Mouse (Mus musculus): ENCODE data around the gene Gpr55. TPM values are rescaled to one million over a fixed set of nuclear protein-coding genes. Genes with fewer than 3 reads are reported as not detected.
A peak's percentile ranks its signal among the peaks of the same experiment; 100 is the strongest.

Gpr55 gene
- polyA plus RNA-seq, 1 experiment from 2014 or later = 0.21 TPM

DNA sequence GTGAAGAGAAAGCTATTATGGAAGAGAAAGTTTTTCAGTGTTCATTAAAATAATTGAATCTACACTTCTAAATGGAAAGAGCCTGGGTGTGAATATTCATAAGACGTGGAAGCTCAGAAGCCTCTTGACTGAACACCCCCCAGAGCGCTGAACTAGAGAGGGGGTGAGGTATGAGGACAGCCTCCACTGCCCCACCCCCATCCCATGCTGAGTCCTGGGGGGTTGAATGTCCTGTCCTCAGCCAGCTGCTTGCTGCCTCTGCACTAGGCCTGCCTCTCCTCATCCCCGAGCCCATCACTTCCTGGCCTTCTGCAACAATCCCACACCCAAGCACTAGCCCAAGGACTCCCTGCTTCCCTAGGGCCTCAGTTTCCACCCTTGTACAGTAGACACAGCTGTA lies 5.0 kb upstream of the Gpr55 start:
- H3K4me2 ChIP-seq (ENCODE audit: low read length) = no peak overlapping the region
- H3K9me3 ChIP-seq (ENCODE audit: control insufficient read depth, low read length) = no peaks in the 10 kb centered on the region
- H3K4me3 ChIP-seq (ENCODE audit: low read length) = no peak overlapping the region
- H3K27me3 ChIP-seq (replicated peaks; ENCODE audit: control insufficient read depth, insufficient read depth, low read length) = no peaks in the 10 kb centered on the region
- H3K9ac ChIP-seq (ENCODE audit: low read depth, low read length) = no peak overlapping the region
- no peaks in the 10 kb centered on the region for H3K36me3 ChIP-seq (ENCODE audit: control insufficient read depth, insufficient read depth, low read length)
- H3K4me1 ChIP-seq (ENCODE audit: control insufficient read depth, insufficient read depth, low read depth, low read length) = no peaks in the 10 kb centered on the region
- ATAC-seq = no peak
- H3K27ac ChIP-seq (ENCODE audit: low read depth, low read length) = no peak overlapping the region
- 72% methylated on average over 3 of the region's 3 CpGs for WGBS

DNA sequence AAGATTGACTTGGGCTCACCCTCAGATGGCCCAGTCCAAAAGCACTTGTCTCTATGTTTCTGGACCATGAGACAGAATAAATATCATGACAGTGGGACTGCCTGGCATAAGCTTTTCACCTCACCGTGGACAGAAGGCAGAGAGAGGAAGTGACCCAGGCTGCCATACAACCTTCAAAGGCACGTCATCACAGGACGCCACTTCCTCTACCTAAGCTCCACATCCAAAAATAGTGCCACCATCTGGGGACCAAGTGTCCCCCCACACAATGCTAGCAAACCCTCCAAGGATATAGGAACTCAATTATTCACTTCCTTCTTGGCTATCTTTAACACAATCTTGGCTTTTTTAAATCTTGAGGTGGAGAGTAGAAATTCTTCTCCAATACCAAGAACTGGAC lies 1.3 kb upstream of the Gpr55 start:
- WGBS = 85% methylated on average over 3 of the region's 3 CpGs
- Histone ChIP-seq H3K4me2 (ENCODE audit: low read length) (no peak overlapping the region), H3K9me3 (ENCODE audit: control insufficient read depth, low read length) (no peaks in the 10 kb centered on the region), H3K4me3 (ENCODE audit: low read length) (no peak overlapping the region), H3K27ac (ENCODE audit: low read depth, low read length) (no peak overlapping the region), H3K9ac (ENCODE audit: low read depth, low read length) (no peak overlapping the region), H3K36me3 (ENCODE audit: control insufficient read depth, insufficient read depth, low read length) (no peaks in the 10 kb centered on the region), H3K4me1 (ENCODE audit: control insufficient read depth, insufficient read depth, low read depth, low read length) (0 out of 2 replicates have a peak, but pooled peaks cover 2% of the 10 kb centered on the region), H3K27me3 (replicated peaks; ENCODE audit: control insufficient read depth, insufficient read depth, low read length) (no peaks in the 10 kb centered on the region)
- ATAC-seq = no peak

DNA sequence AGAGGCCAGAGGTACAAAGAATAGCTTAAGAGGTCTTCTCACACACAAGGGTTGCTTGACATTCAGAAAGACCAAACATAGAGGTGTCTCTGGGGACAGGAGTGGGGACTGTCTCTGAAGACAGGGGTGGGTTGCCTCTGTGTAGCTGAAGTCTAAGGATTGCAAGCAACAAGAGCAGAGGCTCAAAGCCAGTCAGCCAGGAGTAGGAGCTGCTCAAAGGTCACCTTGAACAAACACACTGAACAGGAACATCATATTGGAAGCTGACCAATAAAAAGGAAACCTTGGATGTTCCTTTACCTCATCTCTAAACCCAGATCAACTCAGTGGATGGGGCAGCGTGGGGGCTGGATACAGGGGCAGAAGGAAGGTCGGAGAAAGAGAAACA lies 924 bp downstream of the Gpr55 start:
- Histone ChIP-seq H3K9me3 (ENCODE audit: control insufficient read depth, low read length) (no peaks in the 10 kb centered on the region), H3K9ac (ENCODE audit: low read depth, low read length) (no peak overlapping the region), H3K4me3 (ENCODE audit: low read length) (no peak overlapping the region), H3K27ac (ENCODE audit: low read depth, low read length) (no peak overlapping the region), H3K4me1 (ENCODE audit: control insufficient read depth, insufficient read depth, low read depth, low read length) (0 out of 2 replicates have a peak, but pooled peaks cover 2% of the 10 kb centered on the region), H3K36me3 (ENCODE audit: control insufficient read depth, insufficient read depth, low read length) (no peaks in the 10 kb centered on the region), H3K4me2 (ENCODE audit: low read length) (no peak overlapping the region), H3K27me3 (replicated peaks; ENCODE audit: control insufficient read depth, insufficient read depth, low read length) (no peaks in the 10 kb centered on the region)
- ATAC-seq = no peak
- WGBS = 81% methylated on average over 2 of the region's 2 CpGs

DNA sequence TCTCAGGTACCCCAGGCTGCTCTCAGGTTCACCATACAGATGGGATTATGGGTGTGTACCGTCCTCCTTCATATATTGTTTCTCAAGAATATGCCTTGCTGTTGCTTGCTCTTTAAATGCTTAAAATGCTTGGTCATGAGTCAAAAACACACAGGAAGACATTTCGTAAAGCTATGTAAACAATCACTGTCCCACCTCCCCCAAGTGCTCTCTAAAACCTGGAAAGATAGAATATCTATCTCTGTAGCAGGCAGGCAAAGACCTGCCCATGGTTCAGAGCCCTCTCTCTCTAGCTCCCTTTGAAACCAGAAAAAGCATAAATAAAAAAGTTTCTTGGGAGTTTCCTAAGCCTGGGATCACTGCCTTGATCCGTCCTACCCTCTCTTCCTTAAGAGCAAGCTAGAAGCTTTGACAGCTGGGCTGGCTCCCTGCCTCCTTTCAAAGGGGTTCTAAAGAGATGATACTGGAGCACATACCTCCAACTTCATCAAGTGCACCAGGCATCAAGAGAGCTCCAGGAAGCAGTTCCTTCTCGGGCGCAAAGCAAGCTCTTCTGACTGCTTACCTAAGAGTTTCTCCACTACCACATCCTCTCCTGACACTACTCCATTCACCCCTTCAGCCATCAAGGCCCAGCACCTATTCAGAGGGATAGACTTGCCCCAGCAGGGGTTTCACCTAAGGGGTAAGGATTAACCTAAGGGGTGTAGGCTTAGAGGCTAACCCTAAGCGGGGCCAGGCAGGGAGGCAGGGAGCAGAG lies 1.5 kb downstream of the Gpr55 start:
- Histone ChIP-seq H3K4me2 (ENCODE audit: low read length) (no peak overlapping the region), H3K36me3 (ENCODE audit: control insufficient read depth, insufficient read depth, low read length) (no peaks in the 10 kb centered on the region), H3K27me3 (replicated peaks; ENCODE audit: control insufficient read depth, insufficient read depth, low read length) (no peaks in the 10 kb centered on the region), H3K9ac (ENCODE audit: low read depth, low read length) (no peak overlapping the region), H3K9me3 (ENCODE audit: control insufficient read depth, low read length) (no peaks in the 10 kb centered on the region), H3K4me1 (ENCODE audit: control insufficient read depth, insufficient read depth, low read depth, low read length) (0 out of 2 replicates have a peak, but pooled peaks cover 2% of the 10 kb centered on the region), H3K4me3 (ENCODE audit: low read length) (no peak overlapping the region), H3K27ac (ENCODE audit: low read depth, low read length) (no peak overlapping the region)
- WGBS = 69% methylated on average over 6 of the region's 6 CpGs
- ATAC-seq = no peak

DNA sequence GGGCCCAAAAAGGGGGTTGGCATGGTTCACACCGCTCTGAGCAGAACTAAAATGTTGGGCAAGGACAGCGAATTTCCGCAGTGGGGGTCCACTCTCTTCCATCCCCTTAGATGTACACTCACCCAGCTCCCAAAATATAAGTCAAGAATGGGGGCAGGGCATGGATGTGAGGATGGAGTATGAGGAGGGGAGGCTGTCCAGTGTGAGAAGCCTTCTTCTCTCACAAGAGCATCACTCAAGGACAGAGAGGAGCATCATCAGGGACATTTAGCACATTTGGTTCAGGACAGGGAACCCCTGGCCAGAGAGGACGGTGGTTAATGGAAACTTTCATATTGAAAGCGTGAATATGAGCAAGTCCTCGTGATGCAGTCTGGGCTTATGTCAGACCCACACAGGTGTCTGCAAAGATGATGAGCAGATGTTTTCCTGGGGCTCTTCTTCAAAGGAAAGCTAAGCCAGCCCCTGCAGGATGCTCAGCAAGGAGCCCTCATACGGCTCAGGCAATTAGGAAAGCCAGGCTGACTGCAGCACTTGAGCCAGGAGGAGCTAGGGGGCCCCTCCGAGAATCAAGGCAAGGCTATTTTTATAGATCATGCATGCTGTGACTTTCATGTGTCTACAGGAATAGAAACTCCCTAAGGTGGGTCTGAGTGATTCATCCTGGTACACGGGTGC lies 2.7 kb downstream of the Gpr55 start:
- ATAC-seq = peak; percentile 52
- Histone ChIP-seq H3K4me2 (ENCODE audit: low read length) (no peak overlapping the region), H3K27me3 (replicated peaks; ENCODE audit: control insufficient read depth, insufficient read depth, low read length) (no peaks in the 10 kb centered on the region), H3K4me1 (ENCODE audit: control insufficient read depth, insufficient read depth, low read depth, low read length) (0 out of 2 replicates have a peak, but pooled peaks cover 2% of the 10 kb centered on the region), H3K36me3 (ENCODE audit: control insufficient read depth, insufficient read depth, low read length) (no peaks in the 10 kb centered on the region), H3K9me3 (ENCODE audit: control insufficient read depth, low read length) (no peaks in the 10 kb centered on the region), H3K9ac (ENCODE audit: low read depth, low read length) (no peak overlapping the region), H3K4me3 (ENCODE audit: low read length) (no peak overlapping the region), H3K27ac (ENCODE audit: low read depth, low read length) (no peak overlapping the region)
- 56% methylated on average over 9 of the region's 9 CpGs for WGBS

DNA sequence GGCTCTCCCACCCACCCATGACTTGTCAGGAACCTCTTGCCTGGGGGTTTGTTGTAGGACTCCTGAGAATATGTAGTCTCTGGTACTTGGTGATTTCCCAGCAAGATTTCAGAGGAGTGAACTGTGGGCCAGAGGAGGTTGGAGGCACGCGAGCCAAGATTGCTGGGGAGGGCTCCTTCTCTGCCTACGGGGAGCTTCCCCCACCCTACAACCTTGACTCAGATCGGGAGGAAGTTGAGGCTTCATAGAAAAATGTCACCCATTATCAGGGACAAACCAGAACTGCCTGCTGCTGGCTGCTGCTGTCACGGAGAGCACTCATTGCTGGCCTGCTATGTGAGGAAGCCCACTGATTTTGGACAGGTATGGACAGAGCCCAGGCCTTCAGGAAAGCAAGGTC lies 3.5 kb downstream of the Gpr55 start:
- no peak overlapping the region for H3K4me3 ChIP-seq (ENCODE audit: low read length)
- WGBS = 93% methylated on average over 5 of the region's 5 CpGs
- H3K9me3 ChIP-seq (ENCODE audit: control insufficient read depth, low read length) = no peaks in the 10 kb centered on the region
- no peak for ATAC-seq
- no peak overlapping the region for H3K4me2 ChIP-seq (ENCODE audit: low read length)
- no peaks in the 10 kb centered on the region for H3K27me3 ChIP-seq (replicated peaks; ENCODE audit: control insufficient read depth, insufficient read depth, low read length)
- H3K36me3 ChIP-seq (ENCODE audit: control insufficient read depth, insufficient read depth, low read length) = no peaks in the 10 kb centered on the region
- H3K27ac ChIP-seq (ENCODE audit: low read depth, low read length) = no peak overlapping the region
- 0 out of 2 replicates have a peak, but pooled peaks cover 2% of the 10 kb centered on the region for H3K4me1 ChIP-seq (ENCODE audit: control insufficient read depth, insufficient read depth, low read depth, low read length)
- H3K9ac ChIP-seq (ENCODE audit: low read depth, low read length) = no peak overlapping the region

DNA sequence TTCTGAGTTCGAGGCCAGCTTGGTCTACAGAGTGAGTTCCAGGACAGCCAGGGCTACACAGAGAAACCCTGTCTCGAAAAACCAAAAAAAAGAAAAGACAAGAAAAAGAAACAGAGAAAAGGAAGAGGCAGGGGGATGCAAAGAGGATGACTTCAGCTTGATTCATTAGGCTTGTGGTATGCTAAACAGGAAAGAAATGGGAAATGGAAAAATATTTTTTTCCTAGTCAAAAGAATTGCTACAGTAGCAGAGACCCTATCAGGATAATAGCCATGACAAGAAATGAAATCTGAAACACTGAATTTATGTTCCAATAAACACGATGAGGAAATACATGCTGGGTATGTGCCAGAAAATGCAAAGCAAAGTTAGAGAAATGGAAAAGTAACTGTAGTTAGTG lies 5.7 kb downstream of the Gpr55 start:
- no peak overlapping the region for H3K4me2 ChIP-seq (ENCODE audit: low read length)
- H3K27me3 ChIP-seq (replicated peaks; ENCODE audit: control insufficient read depth, insufficient read depth, low read length) = no peaks in the 10 kb centered on the region
- no peak overlapping the region for H3K27ac ChIP-seq (ENCODE audit: low read depth, low read length)
- 0 out of 2 replicates have a peak, but pooled peaks cover 2% of the 10 kb centered on the region for H3K4me1 ChIP-seq (ENCODE audit: control insufficient read depth, insufficient read depth, low read depth, low read length)
- 81% methylated on average over 3 of the region's 3 CpGs for WGBS
- H3K4me3 ChIP-seq (ENCODE audit: low read length) = no peak overlapping the region
- no peaks in the 10 kb centered on the region for H3K9me3 ChIP-seq (ENCODE audit: control insufficient read depth, low read length)
- ATAC-seq = no peak
- no peaks in the 10 kb centered on the region for H3K36me3 ChIP-seq (ENCODE audit: control insufficient read depth, insufficient read depth, low read length)
- no peak overlapping the region for H3K9ac ChIP-seq (ENCODE audit: low read depth, low read length)

DNA sequence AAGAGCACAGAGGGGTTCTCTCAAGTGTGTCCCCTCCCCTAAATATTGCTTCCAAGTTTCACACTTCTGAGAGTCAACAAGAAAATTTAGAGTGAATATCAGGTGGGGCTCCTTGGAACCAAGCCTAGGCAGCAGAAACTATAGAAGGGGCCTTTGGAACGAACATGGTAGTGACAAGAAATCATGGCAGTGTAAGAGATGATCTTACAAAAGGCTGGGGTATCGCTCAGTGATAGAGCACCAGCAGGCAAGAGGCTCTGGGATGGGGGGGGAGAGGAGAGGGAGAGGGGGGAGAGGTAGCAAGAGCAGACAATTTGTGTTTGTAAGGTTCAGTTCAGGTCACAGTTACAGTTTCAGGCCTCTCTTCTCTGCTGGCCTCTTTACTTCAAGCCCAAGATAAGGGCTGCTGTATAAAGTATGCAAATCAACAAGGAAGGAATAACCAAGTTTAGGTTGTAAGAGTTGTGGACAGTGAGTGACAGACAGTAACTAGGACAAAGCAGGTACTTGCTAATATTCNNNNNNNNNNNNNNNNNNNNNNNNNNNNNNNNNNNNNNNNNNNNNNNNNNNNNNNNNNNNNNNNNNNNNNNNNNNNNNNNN lies 11.6 kb downstream of the Gpr55 start:
- Histone ChIP-seq H3K36me3 (ENCODE audit: control insufficient read depth, insufficient read depth, low read length) (no peaks in the 10 kb centered on the region), H3K4me3 (ENCODE audit: low read length) (no peak overlapping the region), H3K9me3 (ENCODE audit: control insufficient read depth, low read length) (no peaks in the 10 kb centered on the region), H3K27me3 (replicated peaks; ENCODE audit: control insufficient read depth, insufficient read depth, low read length) (no peaks in the 10 kb centered on the region), H3K4me2 (ENCODE audit: low read length) (no peak overlapping the region), H3K27ac (ENCODE audit: low read depth, low read length) (no peak overlapping the region), H3K9ac (ENCODE audit: low read depth, low read length) (no peak overlapping the region), H3K4me1 (ENCODE audit: control insufficient read depth, insufficient read depth, low read depth, low read length) (no peaks in the 10 kb centered on the region)
- 84% methylated on average over 2 of the region's 2 CpGs for WGBS
- no peak for ATAC-seq

DNA sequence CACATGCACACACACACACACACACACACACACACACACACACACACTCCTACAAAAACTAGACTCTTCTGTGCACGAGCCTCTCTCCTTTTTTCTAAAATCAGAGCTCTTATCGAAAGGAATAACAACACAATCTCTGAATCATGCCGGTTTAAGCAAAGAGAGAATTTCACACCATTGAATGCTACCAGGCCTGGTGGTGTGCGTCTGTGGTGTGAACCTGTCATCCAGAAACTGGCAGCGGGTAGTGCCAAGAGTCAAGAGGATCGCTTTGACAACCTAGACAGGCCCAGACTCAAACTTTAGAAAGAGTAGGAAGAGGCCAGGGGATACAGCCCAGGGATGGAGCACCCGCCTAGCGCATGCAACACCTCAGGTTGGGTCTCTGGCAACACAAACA lies 18.5 kb downstream of the Gpr55 start:
- Histone ChIP-seq H3K4me2 (ENCODE audit: low read length) (no peak overlapping the region), H3K9me3 (ENCODE audit: control insufficient read depth, low read length) (no peaks in the 10 kb centered on the region), H3K27me3 (replicated peaks; ENCODE audit: control insufficient read depth, insufficient read depth, low read length) (no peaks in the 10 kb centered on the region), H3K27ac (ENCODE audit: low read depth, low read length) (no peak overlapping the region), H3K4me3 (ENCODE audit: low read length) (no peak overlapping the region), H3K36me3 (ENCODE audit: control insufficient read depth, insufficient read depth, low read length) (no peaks in the 10 kb centered on the region), H3K4me1 (ENCODE audit: control insufficient read depth, insufficient read depth, low read depth, low read length) (no peaks in the 10 kb centered on the region), H3K9ac (ENCODE audit: low read depth, low read length) (no peak overlapping the region)
- 86% methylated on average over 8 of the region's 8 CpGs for WGBS
- ATAC-seq = no peak
